Mouse (Mus musculus): ENCODE data around the gene Vamp8.

Vamp8 gene

GRCm38 (mm10) chr6:72373184-72373583 is 17.3 kb downstream of the Vamp8 start:
- no peak for DNase-seq (ENCODE audit: low spot score in 2 of 2)

GRCm38 (mm10) chr6:72371571-72371970 is 18.9 kb downstream of the Vamp8 start:
- no peak for DNase-seq (ENCODE audit: low spot score in 2 of 2)

GRCm38 (mm10) chr6:72371147-72371546 is 19.4 kb downstream of the Vamp8 start:
- DNase-seq (ENCODE audit: low spot score in 2 of 2): no peak

GRCm38 (mm10) chr6:72370091-72370490 is 20.4 kb downstream of the Vamp8 start:
- DNase-seq (ENCODE audit: low spot score in 2 of 2): no peak

GRCm38 (mm10) chr6:72369557-72369956 is 20.9 kb downstream of the Vamp8 start:
- no peak for DNase-seq (ENCODE audit: low spot score in 2 of 2)

GRCm38 (mm10) chr6:72367460-72367974 is 23.0 kb downstream of the Vamp8 start:
- no peak for DNase-seq (ENCODE audit: low spot score in 2 of 2)

- no peak for DNase-seq (ENCODE audit: low spot score in 2 of 2)
Observed at GRCm38 (mm10) chr6:72366844-72367443, 23.6 kb downstream of the Vamp8 start, which contains the start of gene Rnf181. Gene Rnf181, minus strand, starts transcription at chr6:72366956.

GRCm38 (mm10) chr6:72366304-72366703 is 24.2 kb downstream of the Vamp8 start:
- no peak for DNase-seq (ENCODE audit: low spot score in 2 of 2)

- DNase-seq (ENCODE audit: low spot score in 2 of 2): no peak
Observed at GRCm38 (mm10) chr6:72364985-72365384, 25.5 kb downstream of the Vamp8 start.

- no peak for DNase-seq (ENCODE audit: low spot score in 2 of 2)
Observed at GRCm38 (mm10) chr6:72364009-72364408, 26.5 kb downstream of the Vamp8 start.

GRCm38 (mm10) chr6:72362132-72363028 is 28.1 kb downstream of the Vamp8 start:
- peak; percentile 95 for DNase-seq (ENCODE audit: low spot score in 2 of 2)

GRCm38 (mm10) chr6:72361121-72361551 is 29.4 kb downstream of the Vamp8 start:
- DNase-seq (ENCODE audit: low spot score in 2 of 2): no peak

GRCm38 (mm10) chr6:72360599-72360935 is 29.9 kb downstream of the Vamp8 start:
- DNase-seq (ENCODE audit: low spot score in 2 of 2): no peak

GRCm38 (mm10) chr6:72359891-72360598 is 30.5 kb downstream of the Vamp8 start:
- no peak for DNase-seq (ENCODE audit: low spot score in 2 of 2)

- DNase-seq (ENCODE audit: low spot score in 2 of 2): no peak
Observed at GRCm38 (mm10) chr6:72359343-72359742, 31.2 kb downstream of the Vamp8 start.

GRCm38 (mm10) chr6:72358086-72358764 is 32.3 kb downstream of the Vamp8 start:
- no peak for DNase-seq (ENCODE audit: low spot score in 2 of 2)

- no peak for DNase-seq (ENCODE audit: low spot score in 2 of 2)
Observed at GRCm38 (mm10) chr6:72357164-72358079, 33.1 kb downstream of the Vamp8 start.

- DNase-seq (ENCODE audit: low spot score in 2 of 2): no peak
Observed at GRCm38 (mm10) chr6:72356001-72356532, 34.4 kb downstream of the Vamp8 start.

GRCm38 (mm10) chr6:72355066-72355911 is 35.2 kb downstream of the Vamp8 start, which contains the start of gene Tmem150a:
Gene Tmem150a, plus strand, starts transcription at chr6:72355447.
- peak; percentile 65 to 79 for DNase-seq (ENCODE audit: low spot score in 2 of 2)
